30 mouse cellular contexts compared by ENCODE assay signal in genomic region chr11:77449224-77449623, GRCm38 (mm10). TPM values are rescaled to one million over a fixed set of nuclear protein-coding genes. Genes with fewer than 3 reads are reported as not detected.
DNase-seq lines count a peak whose midpoint lies in the region; ATAC-seq and TF ChIP-seq lines count a peak whose summit lies in the region.
"Had no signal": no experiment of that assay in that cellular context is flagged by ENCODE, and none has a peak within 500 bp of the region (broad histone marks: within the 10 kb centered on the region; RNA-seq: fewer than 3 reads in every experiment).

No protein-coding gene starts in this region.

- H3K27me3 ChIP-seq in heart, adult 2 months (ENCODE audit: control insufficient read depth, insufficient read depth, low read length) = no peaks in the 10 kb centered on the region
- H3K27me3 ChIP-seq in lung, postnatal 0 days (replicated peaks; ENCODE audit: insufficient read depth, low read length) = no peaks in the 10 kb centered on the region
- H3K27me3 ChIP-seq: CH12.LX; embryonic facial prominence, embryonic 13.5 days; embryonic facial prominence, embryonic 15.5 days; forebrain, embryonic 12.5 days; Patski had no signal

- H3K4me1 ChIP-seq in heart, adult 2 months (ENCODE audit: control insufficient read depth, insufficient read depth, low read length) = peaks cover 21% of the 10 kb centered on the region
- peaks cover 10% of the 10 kb centered on the region; the same call in 1 of the 2 replicates for H3K4me1 ChIP-seq in lung, postnatal 0 days (ENCODE audit: insufficient read depth, low read depth, low read length)
- H3K4me1 ChIP-seq: embryonic facial prominence, embryonic 13.5 days; embryonic facial prominence, embryonic 15.5 days; forebrain, embryonic 10.5 days; forebrain, embryonic 12.5 days had no signal

- H3K4me2 ChIP-seq in lung, postnatal 0 days (replicated peaks; ENCODE audit: low read depth, low read length) = no peak overlapping the region
- H3K4me2 ChIP-seq: embryonic facial prominence, embryonic 13.5 days; embryonic facial prominence, embryonic 15.5 days; forebrain, embryonic 12.5 days had no signal

- no peak for DNase-seq in gastrocnemius, adult 2 months
- DNase-seq in gastrocnemius, postnatal 36 days = no peak
- DNase-seq in heart, adult 2 months = peak; percentile 44 to 49
- no peak for DNase-seq in heart, postnatal 4 days
- DNase-seq in lung, postnatal 0 days (ENCODE audit: low spot score) = no peak
- DNase-seq in lung, postnatal 25 days (ENCODE audit: low spot score) = no peak
- DNase-seq: adrenal gland, adult 8-10 months; adrenal gland, postnatal 14 days; adrenal gland, postnatal 36 days; B cell, adult 2 months; cerebellum, adult 11 months; cerebellum, adult 18-20 months; cerebellum, adult 8-10 months; cerebellum, adult 9-11 months; cerebellum, postnatal 14 days; cerebellum, postnatal 36 days; embryo, embryonic 11 days had no signal

- H3K27ac ChIP-seq in gastrocnemius, adult 2 months = peak overlapping the region; percentile 86
- peak overlapping the region; percentile 79 for H3K27ac ChIP-seq in heart, adult 2 months
- H3K27ac ChIP-seq in lung, postnatal 0 days (ENCODE audit: low read length) = no peak overlapping the region
- H3K27ac ChIP-seq: embryonic facial prominence, embryonic 13.5 days; embryonic facial prominence, embryonic 15.5 days; forebrain, embryonic 10.5 days; forebrain, embryonic 12.5 days had no signal

- H3K9me3 ChIP-seq in lung, postnatal 0 days (ENCODE audit: low read length) = no peaks in the 10 kb centered on the region
- H3K9me3 ChIP-seq: embryonic facial prominence, embryonic 13.5 days; embryonic facial prominence, embryonic 15.5 days; forebrain, embryonic 10.5 days; forebrain, embryonic 12.5 days; G1E had no signal

- 52% methylated on average over 7 of the region's 7 CpGs for WGBS in heart, adult 2 months
- 80% methylated on average over 7 of the region's 7 CpGs for WGBS in lung, postnatal 0 days

- H3K79me2 ChIP-seq in heart, adult 2 months (replicated peaks; ENCODE audit: control insufficient read depth, insufficient read depth, low read length) = peaks cover 2% of the 10 kb centered on the region; the same call in 1 of the 2 replicates

- H3K9ac ChIP-seq in heart, adult 2 months (ENCODE audit: low read depth, low read length) = no peak overlapping the region
- H3K9ac ChIP-seq in lung, postnatal 0 days (replicated peaks; ENCODE audit: low read depth) = no peak overlapping the region
- H3K9ac ChIP-seq: embryonic facial prominence, embryonic 13.5 days; embryonic facial prominence, embryonic 15.5 days; forebrain, embryonic 12.5 days had no signal

- intact Hi-C loops in gastrocnemius, adult 2 months (cut with DNase I) = loop anchor here (5.0 kb wide), 1 partner anchor 232 kb away; the partner anchor contains the start of gene Ssh2
- intact Hi-C loops in gastrocnemius, postnatal 36 days (cut with DNase I) = no loop called here
- intact Hi-C loops in heart, adult 2 months (cut with DNase I) = loop anchor here (2.0 to 5.0 kb wide), 2 partner anchors 14 to 232 kb away; partner anchors contain the start of genes Coro6 and Ssh2

- TF ChIP-seq CTCF in gastrocnemius, adult 2 months (IDR thresholded peaks at IDR 0.05) = no peak
- TF ChIP-seq CTCF in heart, adult 2 months (IDR thresholded peaks at IDR 0.05) = no peak
- TF ChIP-seq CTCF in lung, postnatal 0 days (IDR thresholded peaks at IDR 0.05) = no peak

- TF ChIP-seq POLR2A in heart, adult 2 months (IDR thresholded peaks at IDR 0.05; ENCODE audit: insufficient read depth, low read depth, low read length) = peak; percentile 38; the same call in 1 of the 2 replicates

- H3K36me3 ChIP-seq in heart, adult 2 months (ENCODE audit: control insufficient read depth, insufficient read depth, low read length) = peaks cover 58% of the 10 kb centered on the region
- H3K36me3 ChIP-seq in lung, postnatal 0 days (ENCODE audit: insufficient read depth, low read length) = peaks cover 22% of the 10 kb centered on the region; the same call in 1 of the 2 replicates

- H3K4me3 ChIP-seq in gastrocnemius, adult 2 months = peak overlapping the region; percentile 60
- H3K4me3 ChIP-seq in heart, adult 2 months = peak overlapping the region; percentile 36
- H3K4me3 ChIP-seq in lung, postnatal 0 days (ENCODE audit: low read depth, low read length) = no peak overlapping the region
- H3K4me3 ChIP-seq: embryonic facial prominence, embryonic 13.5 days; embryonic facial prominence, embryonic 15.5 days; erythroblast, embryonic 14.5 days; forebrain, embryonic 10.5 days; forebrain, embryonic 12.5 days had no signal

- TF ChIP-seq EP300 in heart, adult 2 months (IDR thresholded peaks at IDR 0.05; ENCODE audit: insufficient read depth, low read depth, low read length) = peak; percentile 69; the same call in 1 of the 2 replicates
- TF ChIP-seq EP300 in lung, postnatal 0 days (IDR thresholded peaks at IDR 0.05) = peak; percentile 77

- ATAC-seq in lung, postnatal 0 days = no peak
- ATAC-seq: activated CD4-positive, CD25-positive, alpha-beta regulatory T cell, adult 4 months; CD4-positive, CD25-positive, alpha-beta regulatory T cell, adult 4 months; forebrain, embryonic 14.5 days; forebrain, embryonic 16.5 days; Patski had no signal

RNA-seq across cellular contexts. Expression of gene Coro6, which starts 13.0 kb away (rescaled TPM):
- 100 to 1,000 TPM; 165 to 257 TPM for total RNA-seq in gastrocnemius, adult 2 months (2021)
- 100 to 1,000 TPM; 140 to 181 TPM for total RNA-seq in gastrocnemius, postnatal 36 days (2021)
- total RNA-seq in heart, adult 2 months (2021) = 100 to 1,000 TPM; 207 to 213 TPM
- polyA plus RNA-seq in heart, adult 2 months (2012; rRNA removed) = 482 and 483 TPM in 2 replicates
- 100 to 1,000 TPM; 190 to 194 TPM for total RNA-seq in heart, postnatal 4 days (2021)
- polyA plus RNA-seq in lung, postnatal 0 days (2015; fragmentation: Nextera tagmentation; extraction: Ambion mirVana) = 0.26 and 0.45 TPM in 2 replicates
- total RNA-seq: common myeloid progenitor, adult 5-6 weeks had no signal
- polyA plus RNA-seq: activated CD4-positive, CD25-positive, alpha-beta regulatory T cell, adult 4 months; CD4-positive, CD25-positive, alpha-beta regulatory T cell, adult 4 months; erythroblast, embryonic 14.5 days; forebrain, embryonic 16.5 days; G1E had no signal

RNA-seq across cellular contexts. Expression of gene Ankrd13b, which starts 40.3 kb away (rescaled TPM):
- total RNA-seq in gastrocnemius, adult 2 months (2021) = 10 to 100 TPM in 1 of 2 experiments, 1 to 10 TPM in 1; 9.5 to 10.8 TPM
- 1 to 10 TPM; 7.3 to 8.3 TPM for total RNA-seq in gastrocnemius, postnatal 36 days (2021)
- total RNA-seq in heart, adult 2 months (2021) = 10 to 100 TPM in 1 of 2 experiments, 1 to 10 TPM in 1; 9.2 to 10.6 TPM
- 19.4 and 20.3 TPM in 2 replicates for polyA plus RNA-seq in heart, adult 2 months (2012; rRNA removed)
- total RNA-seq in heart, postnatal 4 days (2021) = 10 to 100 TPM; 17.3 to 17.4 TPM
- polyA plus RNA-seq in lung, postnatal 0 days (2015; fragmentation: Nextera tagmentation; extraction: Ambion mirVana) = 1.9 and 2.2 TPM in 2 replicates

RNA-seq across cellular contexts. Expression of gene Git1, which starts 44.1 kb away (rescaled TPM):
- 10 to 100 TPM; 25.9 to 33.3 TPM for total RNA-seq in gastrocnemius, adult 2 months (2021)
- 10 to 100 TPM; 23.9 to 25.5 TPM for total RNA-seq in gastrocnemius, postnatal 36 days (2021)
- 10 to 100 TPM; 53.3 to 59.4 TPM for total RNA-seq in heart, adult 2 months (2021)
- polyA plus RNA-seq in heart, adult 2 months (2012; rRNA removed) = 52.3 and 54.0 TPM in 2 replicates
- 10 to 100 TPM; 76.8 to 81.0 TPM for total RNA-seq in heart, postnatal 4 days (2021)
- polyA plus RNA-seq in lung, postnatal 0 days (2015; fragmentation: Nextera tagmentation; extraction: Ambion mirVana) = 12.3 and 12.6 TPM in 2 replicates

Comparison
In these comparisons a context has a peak if more than half of its experiments do, and no peak if none do; other contexts are left out.
1. DNase-seq: peak in heart, adult 2 months (2 of 2); none in gastrocnemius, adult 2 months (single experiment), gastrocnemius, postnatal 36 days (0 of 2), heart, postnatal 4 days (single experiment), lung, postnatal 0 days (single experiment) and lung, postnatal 25 days (single experiment).